Mouse (Mus musculus): ENCODE results near the gene Hnrnpc.
"Not testable (repeated sequence)": the region's sequence is repeated elsewhere in the genome, so short reads cannot be mapped to it uniquely, and the experiment has no call there.

Hnrnpc gene

DNA sequence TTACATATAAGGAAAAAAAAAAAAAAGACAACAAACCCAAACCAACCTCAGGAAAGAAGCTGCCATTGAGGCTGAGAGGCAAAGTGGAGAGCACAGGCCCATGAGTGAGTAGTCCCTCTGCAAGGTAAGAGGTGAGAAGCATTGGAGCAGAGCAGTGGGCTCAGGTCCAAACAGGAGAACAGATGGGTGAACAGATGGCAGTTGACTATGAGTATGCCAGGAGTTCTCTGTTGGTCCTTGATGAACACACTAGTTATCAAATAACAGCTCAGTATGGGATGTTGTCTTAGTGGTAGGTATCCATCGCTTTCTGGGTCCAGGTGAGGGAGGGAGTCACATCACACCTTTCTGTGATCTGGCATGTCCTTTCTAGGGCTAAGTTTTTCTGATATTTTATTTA, 43.0 kb downstream of the Hnrnpc start:
- TF ChIP-seq GATA4 (IDR thresholded peaks at IDR 0.05; ENCODE audit: insufficient replicate concordance, low read length): no peak

DNA sequence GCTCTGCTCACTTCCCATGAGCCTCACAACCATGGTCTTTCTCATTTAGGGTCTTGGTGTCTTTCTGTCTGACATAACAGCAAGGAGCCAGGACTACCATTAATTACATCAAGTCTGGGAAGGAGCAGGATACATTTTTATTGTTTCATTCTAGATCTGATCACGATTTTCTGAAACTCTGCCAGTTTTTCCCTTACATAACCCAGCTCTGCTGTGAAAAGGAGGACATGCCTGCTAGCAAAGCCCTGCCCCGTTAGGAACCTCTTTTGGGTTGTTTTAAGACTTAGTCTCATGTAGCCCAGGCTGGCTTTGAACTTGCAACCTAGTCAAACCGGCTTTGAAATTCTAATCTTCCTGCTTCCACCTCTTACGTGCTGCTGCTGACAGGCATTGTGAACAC, 43.8 kb downstream of the Hnrnpc start:
- TF ChIP-seq GATA4 (IDR thresholded peaks at IDR 0.05; ENCODE audit: insufficient replicate concordance, low read length): no peak

DNA sequence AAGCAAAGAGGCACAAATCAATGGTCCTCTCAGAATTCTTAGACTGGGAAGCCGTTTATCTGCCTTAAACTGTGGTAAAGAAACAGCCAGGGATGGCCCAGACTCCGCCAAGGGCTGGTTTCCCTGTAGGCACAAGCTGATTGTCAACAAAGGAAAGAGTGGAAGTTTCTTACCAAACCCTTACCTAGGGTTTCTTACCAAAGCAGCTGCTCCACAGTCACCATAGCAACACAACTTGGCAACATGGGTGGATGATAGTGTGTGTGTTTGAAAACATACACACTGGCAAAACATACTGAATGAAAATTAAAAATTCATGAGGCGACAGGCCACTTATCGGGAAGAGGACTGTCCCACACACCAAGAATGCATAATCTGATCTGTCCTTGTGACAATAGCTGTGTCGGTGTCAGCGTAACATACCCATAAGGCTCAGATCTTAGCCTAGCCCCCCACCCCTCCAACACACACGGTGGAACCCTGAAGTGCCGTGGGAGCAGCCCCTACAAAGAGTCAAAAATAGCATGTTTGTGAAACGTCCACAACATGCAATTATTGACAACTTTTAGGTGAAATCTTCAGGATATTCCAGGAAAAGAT, 57.8 kb downstream of the Hnrnpc start:
- TF ChIP-seq GATA4 (IDR thresholded peaks at IDR 0.05; ENCODE audit: insufficient replicate concordance, low read length): no peak

DNA sequence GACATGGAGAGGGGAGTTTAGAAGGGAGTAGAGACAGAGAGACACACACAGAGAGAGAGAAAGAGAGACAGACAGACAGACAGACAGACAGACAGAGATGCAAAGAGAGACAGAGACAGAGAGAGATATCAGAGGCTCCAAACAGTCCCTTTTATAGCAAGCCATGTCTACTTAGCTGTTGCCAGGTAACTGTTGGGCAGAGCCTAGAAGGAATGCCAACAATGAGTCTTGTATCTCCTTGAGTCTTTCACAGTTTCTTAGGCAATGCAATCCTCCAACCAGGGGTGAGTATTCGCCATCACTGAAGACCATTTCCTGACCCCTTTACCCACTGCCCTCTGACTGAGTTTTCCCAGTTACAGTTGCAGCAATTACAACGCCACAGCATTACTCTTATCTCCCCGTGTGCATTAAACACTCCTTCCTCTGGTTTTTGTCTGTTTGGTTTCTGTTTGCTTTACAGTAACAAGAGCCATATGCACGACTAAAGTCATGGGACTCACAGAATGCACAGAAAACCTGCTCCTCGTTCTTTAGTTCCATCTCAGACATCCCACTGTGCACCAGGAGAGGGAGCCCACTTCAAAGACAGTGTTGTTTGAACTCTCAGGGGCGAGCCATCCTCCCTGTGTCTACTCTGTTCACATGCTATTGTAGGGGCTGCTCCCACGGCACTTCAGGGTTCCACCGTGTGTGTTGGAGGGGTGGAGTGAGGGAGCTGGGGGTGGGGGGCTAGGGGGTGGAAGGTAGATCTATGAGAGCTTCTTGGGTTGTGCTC, 58.7 kb downstream of the Hnrnpc start:
- TF ChIP-seq GATA4 (IDR thresholded peaks at IDR 0.05; ENCODE audit: insufficient replicate concordance, low read length): no peak

DNA sequence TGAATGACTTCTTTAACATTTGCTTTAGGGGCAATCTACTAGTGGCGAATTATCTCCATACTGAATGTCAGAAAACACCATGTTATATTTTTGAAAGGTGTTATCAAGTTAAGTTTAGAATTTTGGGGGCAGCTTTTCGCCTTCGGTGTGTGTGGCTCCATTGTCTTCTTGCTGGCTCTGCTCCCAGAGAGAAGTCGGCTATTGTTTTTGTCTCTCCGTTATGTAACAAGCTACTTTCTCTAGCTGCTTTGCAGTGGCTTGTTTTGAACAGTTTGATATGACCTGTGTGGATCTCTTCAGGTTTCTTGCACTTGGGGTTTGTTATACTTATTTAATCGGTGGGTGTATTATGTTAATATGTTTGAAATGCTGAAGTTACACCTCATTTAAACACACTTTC, 60.4 kb downstream of the Hnrnpc start:
- TF ChIP-seq GATA4 (IDR thresholded peaks at IDR 0.05; ENCODE audit: insufficient replicate concordance, low read length): no peak

DNA sequence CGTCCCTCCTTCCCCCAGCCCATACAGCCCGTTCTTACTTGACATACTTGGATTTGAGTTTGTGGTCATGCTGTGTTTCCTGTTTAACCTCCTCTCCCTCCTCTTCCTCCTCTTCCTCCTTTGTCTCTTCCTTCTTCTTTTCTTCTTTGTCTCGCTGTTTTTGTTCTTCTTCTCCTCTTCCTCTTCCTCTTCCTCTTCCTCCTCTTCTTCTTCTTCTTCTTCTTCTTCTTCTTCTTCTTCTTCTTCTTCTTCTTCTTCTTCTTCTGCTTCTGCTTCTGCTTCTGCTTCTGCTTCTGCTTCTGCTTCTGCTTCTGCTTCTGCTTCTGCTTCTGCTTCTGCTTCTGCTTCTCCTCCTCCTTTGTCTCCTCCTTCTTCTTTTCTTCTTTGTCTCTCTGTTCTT, 61.5 kb downstream of the Hnrnpc start, which contains the start of gene Olfr221:
TSS of gene Olfr221 (minus strand) at position 101 of the 400 bp plus-strand sequence.
- TF ChIP-seq GATA4 (IDR thresholded peaks at IDR 0.05; ENCODE audit: insufficient replicate concordance, low read length): not testable (repeated sequence)

DNA sequence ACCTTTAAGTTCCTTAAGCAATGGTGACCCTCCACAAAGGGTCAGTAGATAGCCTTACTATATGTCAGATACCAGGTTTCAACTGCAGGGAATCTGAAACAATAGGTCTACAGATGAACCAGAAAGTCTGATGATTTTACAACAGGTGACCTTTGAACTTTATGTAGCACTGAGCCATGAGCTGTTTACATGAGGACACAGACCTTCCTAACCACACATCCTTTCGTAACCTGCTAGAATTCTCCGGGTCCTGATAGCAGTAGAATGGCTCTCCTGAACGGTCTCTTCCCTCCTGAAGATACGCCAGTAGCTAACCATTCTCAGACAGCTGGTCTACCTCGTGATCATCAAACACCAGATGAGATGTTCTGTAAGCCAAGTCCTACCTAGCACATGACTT, 64.5 kb downstream of the Hnrnpc start:
- TF ChIP-seq GATA4 (IDR thresholded peaks at IDR 0.05; ENCODE audit: insufficient replicate concordance, low read length): no peak

DNA sequence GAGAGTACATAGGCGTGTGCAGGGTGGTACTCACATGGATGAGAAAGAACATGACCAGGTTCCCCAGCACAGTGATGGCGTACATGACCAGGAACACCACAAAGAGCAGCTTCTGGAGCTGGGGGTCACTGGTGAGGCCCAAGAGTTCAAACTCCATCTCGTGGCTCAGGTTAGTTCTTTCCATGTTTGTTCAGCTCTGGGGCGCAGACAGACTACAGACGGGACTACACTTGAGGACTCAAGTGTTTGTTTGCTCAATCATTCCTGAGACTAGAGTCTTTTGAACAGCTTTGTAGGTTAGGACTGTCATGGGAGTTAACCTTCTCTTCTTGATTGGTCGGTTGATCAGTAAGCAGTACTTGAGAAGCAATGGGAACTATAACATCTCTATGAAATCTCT, 67.9 kb downstream of the Hnrnpc start:
- no peak for TF ChIP-seq GATA4 (IDR thresholded peaks at IDR 0.05; ENCODE audit: insufficient replicate concordance, low read length)

DNA sequence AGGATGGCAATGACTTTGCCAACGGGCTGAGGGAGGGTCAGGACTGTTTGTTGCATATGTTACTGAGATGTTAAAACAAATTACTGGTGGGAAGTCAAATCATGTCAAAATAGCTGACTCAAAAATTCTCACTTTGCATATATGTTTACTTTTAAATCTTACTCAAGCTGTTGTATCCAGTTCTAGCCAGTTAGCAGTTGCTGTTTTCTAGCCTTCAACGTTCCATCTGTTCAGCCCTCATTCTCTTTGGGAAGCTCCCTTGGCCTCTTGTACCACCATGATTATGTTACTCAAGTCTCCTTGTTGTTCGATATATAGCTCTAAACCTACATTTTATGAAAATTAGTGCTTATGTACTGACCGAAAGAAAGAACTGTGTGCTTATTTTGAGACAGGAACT, 77.5 kb downstream of the Hnrnpc start:
- no peak for TF ChIP-seq GATA4 (IDR thresholded peaks at IDR 0.05; ENCODE audit: insufficient replicate concordance, low read length)

DNA sequence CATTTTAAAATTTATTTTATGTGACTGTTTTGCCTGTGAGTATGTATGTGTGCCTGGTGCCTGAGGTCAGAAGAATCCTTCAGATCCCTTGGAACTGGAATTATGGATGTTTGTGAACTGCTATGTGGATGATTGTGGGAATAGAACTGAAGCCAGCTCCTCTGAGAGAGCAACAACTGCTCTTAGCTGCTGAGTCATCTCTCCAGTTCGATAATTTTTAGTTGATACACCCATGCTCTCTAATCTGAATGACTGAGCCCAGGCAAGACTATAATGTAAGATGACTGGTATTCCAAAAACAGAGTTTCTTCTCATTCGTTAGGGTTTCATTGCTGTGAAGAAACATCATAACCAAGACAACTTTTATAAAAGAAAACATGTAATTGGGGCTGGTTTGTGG, 79.7 kb downstream of the Hnrnpc start:
- TF ChIP-seq GATA4 (IDR thresholded peaks at IDR 0.05; ENCODE audit: insufficient replicate concordance, low read length): no peak
